Mouse (Mus musculus) right cerebral cortex, postnatal 36 days (tissue): ENCODE results near the gene Dqx1.

Experiments
- DNase-seq, 2 experiments: peaks; one replicate each; pipeline ENCODE4 v3.0.0; 2022; ENCODE audit warnings: low spot score in 2 of 2, mixed read lengths in 1 of 2

The Dqx1 gene

DNA sequence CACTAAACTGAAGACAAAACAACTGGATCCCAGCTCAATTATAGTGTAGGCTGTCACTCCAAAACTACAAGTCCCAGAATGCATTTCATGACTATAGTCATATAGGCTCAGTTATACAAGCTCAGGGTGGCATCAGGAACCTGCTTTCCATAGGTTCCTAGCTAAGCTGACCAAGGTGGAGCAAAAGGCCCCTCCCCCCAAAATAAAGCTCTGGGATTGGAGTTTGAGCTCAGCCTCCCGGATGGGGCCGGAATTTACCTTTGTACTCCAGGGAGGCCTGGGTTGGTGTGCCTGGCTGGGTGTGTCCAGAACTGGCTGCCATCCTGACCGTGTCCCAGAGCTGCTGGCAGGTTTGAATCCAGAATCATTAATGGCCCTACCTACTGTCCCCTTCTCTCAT lies at the start of gene Dqx1:
Gene Dqx1 (plus strand): TSS at position 55 of the 400 bp plus-strand sequence.
- DNase-seq = no peak

DNA sequence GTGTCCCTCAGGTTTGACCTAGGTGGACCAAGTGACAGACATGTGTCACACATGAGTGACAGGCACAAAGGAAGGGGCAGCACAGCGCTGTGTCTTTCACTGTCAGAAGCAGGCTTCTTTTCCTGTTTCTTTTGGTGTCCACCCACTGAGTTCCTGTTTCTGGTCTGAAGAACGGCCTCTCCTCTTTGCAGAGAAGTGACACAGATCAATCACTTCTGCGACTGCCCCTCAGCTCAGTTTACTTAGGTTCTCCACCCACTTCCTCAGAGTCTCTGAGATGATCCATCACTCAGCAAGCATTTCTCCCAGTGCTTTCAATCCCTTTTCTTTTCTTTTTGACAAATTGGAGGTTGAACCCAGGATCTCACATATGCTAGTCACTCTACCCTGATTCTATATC lies 49.0 kb upstream of the Dqx1 start:
- no peak for DNase-seq

DNA sequence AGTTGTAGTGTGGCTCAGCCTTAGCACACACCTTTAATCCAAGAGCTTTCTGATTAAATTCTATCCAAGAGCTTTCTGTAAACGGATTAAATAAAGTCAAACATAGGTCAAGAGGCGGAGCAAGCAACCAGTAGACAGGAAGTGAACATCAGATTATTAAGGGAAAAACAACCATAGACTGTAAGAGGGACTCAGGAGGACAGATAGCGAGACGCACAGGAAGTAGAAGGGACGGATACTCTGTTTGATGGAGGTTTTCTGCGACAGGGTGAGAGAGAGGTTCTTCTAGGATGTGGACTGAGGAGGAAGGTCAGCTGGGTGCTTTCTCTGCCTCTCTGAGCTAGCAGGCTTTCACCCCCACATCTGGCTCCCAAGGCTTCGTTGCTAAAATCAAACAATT lies 47.6 kb upstream of the Dqx1 start:
- DNase-seq = no peak

DNA sequence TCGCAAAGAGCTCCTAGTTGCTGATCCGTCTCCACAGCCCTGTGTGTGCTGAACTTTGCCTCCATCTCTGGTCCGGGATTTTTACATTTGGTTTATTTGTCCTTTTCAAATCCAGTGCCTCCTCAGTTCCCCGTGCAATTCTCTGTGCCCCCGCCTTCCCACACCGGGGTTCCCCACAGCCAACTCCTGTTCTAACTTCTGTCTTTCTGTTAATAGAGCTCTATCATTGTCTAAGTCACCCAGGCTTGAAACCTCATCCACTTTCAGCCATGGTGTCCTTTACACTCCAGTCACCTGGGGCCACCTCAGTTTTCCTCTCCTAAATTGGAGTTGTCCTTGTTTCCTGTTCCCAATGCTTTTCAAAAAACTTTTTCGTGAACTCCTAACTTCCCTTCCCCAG lies 46.4 kb upstream of the Dqx1 start:
- DNase-seq = no peak

DNA sequence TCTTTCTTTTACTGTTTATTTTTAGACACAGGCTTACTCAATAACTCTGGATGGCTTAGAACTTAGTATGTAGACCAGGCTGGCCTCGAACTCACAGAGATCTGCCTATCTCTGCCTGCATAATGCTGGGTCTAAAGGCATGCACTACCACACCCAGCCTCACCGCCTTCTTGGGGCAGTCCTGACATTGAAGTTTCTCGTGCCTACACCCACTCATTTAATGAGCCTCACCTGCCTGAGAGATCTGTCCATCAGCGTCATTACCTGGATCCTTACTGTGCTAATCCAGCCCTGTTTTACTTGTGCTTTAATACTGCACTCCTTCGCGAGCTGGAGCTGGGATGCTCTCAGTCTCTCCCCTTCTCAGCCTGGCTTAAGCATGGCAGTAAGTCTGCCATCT lies 45.9 kb upstream of the Dqx1 start:
- no peak for DNase-seq

DNA sequence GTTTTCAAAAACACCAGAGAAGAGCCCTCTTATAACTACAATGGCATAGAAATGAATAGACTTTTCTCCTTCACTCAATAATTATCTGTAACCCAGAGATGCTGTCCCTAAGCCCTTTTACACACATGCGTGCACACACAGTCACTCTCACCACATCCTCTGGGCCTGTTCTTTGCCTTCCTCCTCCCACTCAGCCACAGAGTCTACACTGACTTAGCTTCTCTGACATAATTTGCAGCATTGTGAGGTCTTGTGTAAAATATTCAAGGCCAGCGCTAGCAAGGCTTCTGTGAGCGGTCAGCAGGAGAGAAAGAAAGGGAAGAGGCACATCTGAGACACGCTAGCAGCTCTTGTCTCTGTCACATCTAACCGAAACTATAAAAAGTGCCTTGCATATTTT lies 44.2 kb upstream of the Dqx1 start:
- DNase-seq = no peak

DNA sequence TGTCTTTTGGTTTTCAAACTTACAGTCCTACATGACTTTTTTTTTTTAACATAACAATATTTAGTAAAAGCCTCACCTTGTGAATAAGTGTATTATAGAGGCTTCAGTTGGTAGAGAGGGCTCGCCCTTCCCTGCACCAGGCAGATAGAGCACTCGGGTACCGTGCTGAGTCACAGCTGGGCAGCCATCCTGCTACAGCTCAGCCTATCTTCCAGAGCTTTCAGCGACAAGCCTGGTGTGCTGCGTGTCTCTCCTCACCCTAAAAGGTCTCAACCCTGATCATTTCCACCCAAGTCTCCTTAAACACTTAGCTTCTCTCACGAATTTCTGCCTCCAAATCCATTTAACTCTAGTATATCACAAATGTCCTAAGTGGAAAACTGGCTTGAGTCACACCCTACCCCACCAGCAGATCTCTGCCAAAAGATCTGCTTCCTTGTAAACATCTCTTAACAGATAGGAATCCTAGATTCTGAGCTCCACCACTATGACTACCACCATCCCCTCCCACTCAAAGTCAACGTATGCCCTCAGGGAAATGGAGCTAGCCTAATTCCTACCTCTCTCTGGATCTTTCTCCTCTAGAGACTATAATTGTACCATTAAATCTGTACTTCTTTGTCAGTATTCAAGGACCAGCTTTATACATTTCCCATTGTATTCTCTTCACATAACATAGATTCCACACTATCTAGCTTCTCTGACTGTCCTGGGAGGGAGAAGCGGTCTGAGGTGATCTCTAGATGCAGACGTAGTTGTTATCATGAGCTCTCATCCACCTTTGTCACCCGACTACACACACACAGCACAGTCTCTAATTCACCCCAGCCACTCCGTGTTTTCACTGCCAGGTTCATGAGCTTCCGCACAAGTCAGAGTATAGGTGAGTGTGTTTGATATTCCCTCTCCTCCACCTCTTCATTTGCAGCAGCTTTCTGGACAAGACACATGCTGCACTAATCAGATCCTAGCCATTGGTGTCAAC lies 42.9 kb upstream of the Dqx1 start:
- DNase-seq = no peak

DNA sequence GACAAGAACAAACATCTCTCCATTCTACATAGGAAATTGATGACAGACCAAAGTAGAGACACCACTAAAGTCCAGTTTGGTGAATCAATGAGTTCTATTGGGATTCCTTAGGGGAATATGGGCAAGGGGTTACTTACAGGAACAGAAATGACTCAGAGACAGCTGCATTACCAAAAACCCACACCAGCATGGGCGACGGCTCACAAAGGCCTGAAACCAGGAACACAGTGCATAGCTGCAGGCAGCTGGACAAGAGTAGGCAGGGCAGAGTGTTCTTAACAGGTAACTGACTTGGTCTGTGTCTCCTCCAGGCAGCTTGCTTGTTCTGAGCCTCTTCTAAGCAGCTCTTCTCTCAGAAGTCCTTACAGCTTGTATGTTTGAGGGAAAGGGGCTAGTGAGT lies 41.9 kb upstream of the Dqx1 start:
- DNase-seq = no peak

DNA sequence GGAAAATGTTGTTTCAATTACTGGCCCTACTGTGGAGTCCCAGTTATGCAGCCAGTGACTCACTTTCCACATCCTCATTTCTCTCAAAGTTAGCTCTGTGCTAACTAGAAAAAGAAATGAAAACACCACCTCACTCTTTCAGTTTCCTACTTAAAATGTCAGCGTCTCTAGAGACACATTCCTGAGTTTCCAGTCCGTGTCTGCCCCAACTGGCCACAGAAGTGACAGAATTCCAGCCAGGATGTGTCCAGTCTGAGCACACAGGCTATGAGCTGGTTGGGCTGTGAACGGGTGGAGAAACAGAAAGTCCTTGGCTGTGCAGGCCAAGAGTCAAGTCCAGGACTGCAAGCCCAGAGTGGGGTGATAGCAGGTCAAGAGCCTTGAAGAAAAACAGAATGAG lies 40.5 kb upstream of the Dqx1 start:
- no peak for DNase-seq

DNA sequence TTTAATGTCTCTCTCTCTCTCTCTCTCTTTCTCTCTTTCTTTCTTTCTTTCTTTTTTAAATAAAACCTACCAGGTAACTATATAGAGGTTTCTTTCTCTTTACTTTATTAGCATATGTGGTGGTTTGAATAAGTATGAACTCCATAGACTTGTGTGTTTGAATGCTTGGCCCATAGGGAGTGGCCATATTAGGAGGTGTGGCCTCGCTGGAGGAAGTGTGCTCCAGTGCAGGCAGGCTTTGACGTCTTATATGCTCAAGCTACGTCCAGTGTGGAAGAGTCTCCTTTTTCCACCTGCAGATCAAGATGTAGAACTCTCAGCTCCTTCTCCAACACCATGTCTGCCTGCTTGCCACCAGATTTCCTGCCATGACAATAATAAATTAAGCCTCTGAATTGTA lies 38.6 kb upstream of the Dqx1 start:
- DNase-seq = no peak

DNA sequence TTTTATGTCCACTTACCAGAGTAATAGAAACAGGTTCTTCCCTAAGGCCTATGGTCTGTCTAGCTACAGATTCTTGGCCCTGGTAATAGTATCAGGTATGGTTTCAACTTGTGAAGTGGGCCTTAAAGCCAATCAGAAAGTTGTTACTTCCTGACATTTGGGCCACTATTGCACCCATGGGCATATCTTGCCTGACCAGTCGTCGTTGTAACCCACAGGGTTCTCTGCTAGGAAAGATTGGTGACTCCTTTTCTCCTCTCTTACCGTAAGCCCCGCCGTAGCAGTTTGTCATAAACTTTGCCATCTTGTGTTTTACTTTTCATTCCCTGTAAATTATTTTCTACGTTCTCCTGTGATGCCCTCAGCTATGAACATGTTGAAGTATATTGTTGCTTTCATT lies 37.5 kb upstream of the Dqx1 start:
- no peak for DNase-seq

DNA sequence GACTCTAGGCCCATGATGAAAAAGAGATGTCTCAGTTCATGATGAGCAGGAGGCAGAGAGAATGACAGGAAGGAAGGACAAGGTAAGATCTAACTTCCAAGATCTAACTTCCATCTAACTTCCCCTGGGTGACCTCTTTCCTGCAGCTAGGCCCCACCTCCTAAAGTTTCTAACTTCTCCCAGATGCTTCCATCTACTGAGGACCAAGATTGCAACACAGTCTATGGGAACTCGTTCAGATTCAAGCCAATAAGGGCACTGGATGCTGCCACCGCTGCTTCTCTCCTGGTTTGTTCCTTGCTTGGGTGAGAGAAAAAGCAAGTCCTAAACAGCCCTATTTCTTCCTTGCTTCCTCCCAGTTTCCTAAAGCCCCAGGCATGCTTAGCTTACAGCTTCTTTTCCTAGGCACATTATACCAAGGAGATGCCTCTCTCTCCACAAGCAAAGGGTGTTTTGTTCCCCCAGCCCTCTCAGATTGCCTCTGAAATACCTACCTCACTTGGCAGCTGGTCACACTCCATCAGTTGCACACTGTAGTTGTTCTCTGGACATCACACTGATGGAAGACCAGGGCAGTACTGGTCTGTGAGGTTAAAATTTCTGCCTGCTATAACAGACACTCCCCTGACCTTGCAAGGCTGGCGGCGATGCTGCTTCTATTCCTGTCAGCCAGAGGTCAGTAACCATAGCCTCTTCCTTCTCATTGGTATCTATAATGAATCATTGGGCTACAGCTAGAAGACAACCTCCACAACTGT lies 36.6 kb upstream of the Dqx1 start:
- DNase-seq = no peak

DNA sequence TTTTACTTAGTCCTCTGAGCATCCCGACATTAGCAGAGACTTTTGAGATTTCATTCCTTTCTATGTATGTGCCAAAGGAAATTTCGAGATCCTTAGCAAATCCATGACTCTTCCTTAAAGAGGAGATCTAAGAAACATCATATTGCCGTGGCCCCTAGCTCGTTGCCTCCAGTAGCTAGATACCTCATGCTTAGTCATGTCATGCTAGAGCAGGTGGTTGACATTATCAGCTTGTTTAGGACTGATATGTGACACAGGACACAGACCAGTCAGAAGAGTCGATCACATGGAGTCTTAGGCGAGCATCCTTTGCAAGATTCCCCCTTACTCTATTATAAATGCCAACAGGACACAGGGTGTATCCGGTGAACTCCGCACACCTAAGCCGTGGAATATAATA lies 34.6 kb upstream of the Dqx1 start:
- no peak for DNase-seq

DNA sequence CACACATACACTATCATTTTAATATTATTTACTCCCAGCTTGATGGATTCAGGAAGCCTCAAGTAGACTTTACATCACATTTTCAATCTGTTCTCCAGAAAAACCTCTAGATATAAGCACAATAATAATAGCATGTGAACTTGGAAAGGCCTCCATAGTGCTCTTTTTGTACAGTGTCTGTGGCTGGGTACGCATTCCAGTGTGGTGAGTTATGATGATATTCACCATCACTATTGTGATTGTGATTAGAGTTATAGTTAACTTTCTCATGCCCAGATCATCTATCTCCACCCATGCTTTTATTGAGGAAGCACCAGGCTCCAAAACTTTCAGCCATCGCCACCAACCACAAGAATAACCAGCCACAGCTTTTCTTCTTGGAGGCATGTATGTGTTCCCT lies 33.9 kb upstream of the Dqx1 start:
- DNase-seq = no peak

DNA sequence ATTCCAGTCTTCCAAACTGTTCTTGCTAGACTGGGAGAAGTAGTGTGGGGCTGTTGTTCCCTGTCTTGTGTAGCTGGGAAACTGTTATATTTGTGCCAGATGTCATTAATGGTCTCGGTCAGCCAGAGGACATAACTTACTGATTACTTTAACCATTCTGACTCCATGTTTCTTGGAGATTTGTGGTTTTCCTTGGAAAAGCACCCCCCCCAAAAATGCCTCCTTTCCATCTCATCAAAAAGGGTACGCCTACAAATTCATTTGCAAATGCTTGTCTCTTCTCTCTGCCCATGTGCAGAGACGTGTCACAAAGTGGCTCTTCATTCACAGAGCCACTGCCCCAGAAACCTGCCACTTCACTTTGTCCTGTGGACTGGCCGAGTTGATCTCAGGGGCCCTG lies 33.2 kb upstream of the Dqx1 start:
- DNase-seq = no peak

DNA sequence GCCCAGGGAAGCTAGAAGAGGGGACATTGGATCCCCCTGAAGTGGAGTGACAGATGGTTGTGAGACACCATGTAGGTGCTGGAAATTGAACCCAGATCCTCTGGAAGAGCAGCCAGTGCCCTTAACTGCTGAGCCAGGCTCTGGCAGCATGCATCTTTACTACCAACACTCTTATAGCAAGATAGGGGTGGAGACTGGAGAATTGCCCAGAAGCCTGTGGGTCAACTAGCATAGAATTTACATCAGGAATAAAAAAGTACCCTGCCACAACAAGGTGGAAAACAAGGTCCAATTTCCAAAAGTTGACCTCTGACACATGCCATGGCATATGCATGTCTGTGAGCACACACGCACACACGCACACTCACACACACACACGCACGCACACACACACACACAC lies 32.4 kb upstream of the Dqx1 start:
- no peak for DNase-seq

DNA sequence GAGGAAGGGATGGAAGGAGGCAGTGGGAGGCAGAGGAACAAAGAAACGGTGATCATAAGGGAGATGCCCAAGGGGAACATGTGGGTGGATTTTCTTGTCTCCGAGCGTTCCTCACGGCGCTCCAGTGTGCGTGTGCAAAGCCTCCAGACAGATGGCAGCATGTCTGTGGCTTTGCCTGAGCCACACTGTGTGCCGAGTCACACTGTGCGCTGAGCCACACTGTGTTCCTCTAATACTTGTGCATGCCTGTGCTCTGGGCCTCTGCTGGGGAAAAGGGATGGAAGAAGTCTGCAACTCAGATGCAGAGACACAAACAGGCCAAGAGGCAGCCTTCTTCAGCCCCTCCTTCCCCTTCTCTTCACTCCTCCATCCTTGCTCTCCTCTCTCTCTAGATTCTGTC lies 30.4 kb upstream of the Dqx1 start:
- no peak for DNase-seq

DNA sequence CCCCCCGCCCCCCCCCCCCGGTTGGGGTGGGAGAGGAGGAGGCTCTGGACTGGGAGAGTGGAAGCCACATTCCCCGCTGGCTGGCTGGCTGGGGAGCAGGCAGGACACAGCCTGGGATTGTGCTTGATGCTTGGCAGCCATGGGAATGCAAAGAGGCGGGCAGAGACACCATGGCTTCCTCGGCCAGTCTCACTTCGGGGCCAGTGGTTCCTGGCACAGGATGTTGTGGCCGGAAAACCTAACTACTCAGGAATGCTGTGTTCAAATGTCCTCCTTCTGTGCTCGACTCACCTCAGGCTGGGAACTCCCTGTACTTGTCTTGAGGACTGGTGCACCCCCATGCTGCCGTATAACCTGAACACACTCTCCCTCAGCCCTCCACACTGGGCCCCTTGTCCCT lies 29.9 kb upstream of the Dqx1 start:
- no peak for DNase-seq

DNA sequence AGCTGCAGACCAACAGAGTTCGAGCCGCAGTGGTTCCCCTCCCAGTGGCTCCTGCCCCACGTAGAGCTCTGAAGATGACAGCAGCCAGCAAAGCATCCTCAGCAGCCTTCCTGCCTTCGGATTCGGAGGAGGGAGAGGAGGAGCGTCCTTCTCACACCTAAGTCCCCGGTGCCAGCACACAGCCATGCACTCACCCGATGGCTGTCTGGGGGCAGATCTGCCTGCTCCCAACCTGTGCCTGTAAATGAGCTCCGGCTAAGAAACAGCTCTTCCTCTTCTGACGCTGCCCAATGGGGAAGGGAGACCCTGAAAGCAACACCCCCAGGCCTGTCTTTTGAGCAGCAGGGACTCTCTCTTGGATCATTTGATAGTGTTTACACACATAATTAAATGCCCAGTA lies 27.9 kb upstream of the Dqx1 start:
- no peak for DNase-seq

DNA sequence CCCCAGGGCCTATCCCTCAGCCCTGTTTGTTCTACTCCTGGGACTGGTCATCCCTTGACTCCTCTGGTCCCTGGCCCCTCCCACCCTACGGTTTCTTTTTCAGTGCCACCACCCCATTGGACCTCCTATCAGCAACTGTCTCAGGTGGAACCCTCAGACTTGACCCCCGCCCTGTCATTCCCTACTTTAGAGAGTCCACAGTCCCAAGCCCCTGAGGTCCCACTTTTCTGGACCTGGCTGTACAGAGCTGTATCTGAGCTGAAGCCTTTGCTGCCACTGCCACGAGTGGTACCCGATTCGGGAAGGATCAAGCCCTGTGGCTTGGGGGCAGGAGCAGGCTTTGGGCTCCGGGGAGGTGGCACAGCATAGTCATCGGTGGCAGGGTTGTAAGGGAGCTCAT lies 26.5 kb upstream of the Dqx1 start:
- no peak for DNase-seq

DNA sequence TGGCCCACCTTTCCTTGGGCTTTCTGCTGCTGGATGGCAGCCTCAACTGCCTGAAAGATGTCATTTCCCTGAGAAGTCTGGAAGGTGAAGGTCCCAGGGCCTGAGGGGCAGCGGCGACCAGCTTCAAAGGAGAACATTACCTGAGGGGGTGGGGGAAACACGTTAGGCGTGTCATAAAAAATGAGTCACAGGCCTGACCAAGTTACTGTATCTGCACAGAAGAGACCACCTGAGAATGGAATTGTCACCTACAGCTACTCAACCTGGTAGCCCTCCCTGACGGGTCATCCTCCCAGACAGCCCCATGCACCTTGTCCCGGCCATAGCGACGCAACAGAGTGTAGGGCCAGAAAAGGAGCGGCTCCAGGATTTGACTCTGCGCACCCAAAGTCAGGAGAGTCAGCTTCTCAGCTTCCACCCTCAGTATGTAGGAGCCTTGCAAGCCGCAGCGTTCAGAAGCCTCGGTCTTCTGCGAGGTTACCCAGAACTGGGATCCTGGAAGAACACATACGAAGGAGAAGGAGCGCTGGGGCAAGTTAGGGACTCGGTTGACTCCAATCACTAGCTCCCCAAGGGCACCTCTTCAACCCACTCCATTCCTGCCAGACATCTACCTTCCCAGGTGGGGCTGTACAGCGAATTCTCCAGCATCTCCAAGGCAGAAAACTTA lies 25.6 kb upstream of the Dqx1 start:
- DNase-seq = no peak

DNA sequence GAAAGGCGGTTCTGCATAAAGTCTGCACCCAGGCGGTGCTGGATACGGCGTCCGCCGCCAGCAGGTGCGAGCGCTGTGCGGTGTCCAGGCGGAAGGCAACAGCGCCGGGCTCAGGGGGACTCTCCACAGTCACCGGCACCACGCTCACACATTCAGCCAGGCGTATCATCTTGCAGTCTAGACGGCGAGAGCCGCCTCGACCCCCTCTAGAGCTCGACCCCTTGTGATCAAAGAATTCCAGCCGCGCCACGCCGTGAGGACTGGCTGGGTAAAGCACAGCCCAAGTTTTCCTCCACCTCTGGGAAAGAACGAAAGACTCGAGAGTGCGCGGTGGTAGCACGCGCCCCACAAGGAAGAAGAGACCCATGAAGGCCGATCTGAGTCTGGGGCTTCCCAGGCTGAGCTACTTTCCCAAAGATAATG lies 24.9 kb upstream of the Dqx1 start:
- DNase-seq = no peak
